Mouse (Mus musculus) c-Kit-positive CD71-positive TER-119-negative erythroid progenitor cells, embryonic 14.5 days (primary cell): ENCODE results near the gene Dip2b.
"Not testable (repeated sequence)": the region's sequence is repeated elsewhere in the genome, so short reads cannot be mapped to it uniquely, and the experiment has no call there.

ENCODE experiments used
- DNase-seq: peaks from one replicate; pipeline ENCODE4 v3.0.0-alpha.2; 2013; ENCODE audit warnings: low read depth

Gene Dip2b

DNA sequence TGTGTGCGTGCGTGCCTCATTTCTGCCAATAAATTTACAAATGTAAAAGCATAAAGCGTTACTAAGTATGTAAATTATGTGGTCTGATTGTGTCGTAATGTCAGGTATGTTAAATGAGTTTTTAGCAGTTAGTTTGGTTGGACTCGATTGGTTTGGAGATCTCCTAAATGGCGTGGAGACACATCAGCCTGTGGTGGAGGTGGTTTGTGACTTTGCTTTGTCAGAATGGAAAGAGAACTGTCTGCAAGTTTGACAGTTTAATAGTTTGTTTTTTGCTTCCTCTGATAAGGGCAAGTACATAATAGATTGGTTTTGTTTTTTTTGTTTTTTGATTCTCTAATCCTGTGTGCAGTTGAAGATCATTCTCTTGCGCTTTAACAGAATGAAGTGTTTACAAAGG lies 221.9 kb downstream of the Dip2b start:
- DNase-seq = not testable (repeated sequence)

DNA sequence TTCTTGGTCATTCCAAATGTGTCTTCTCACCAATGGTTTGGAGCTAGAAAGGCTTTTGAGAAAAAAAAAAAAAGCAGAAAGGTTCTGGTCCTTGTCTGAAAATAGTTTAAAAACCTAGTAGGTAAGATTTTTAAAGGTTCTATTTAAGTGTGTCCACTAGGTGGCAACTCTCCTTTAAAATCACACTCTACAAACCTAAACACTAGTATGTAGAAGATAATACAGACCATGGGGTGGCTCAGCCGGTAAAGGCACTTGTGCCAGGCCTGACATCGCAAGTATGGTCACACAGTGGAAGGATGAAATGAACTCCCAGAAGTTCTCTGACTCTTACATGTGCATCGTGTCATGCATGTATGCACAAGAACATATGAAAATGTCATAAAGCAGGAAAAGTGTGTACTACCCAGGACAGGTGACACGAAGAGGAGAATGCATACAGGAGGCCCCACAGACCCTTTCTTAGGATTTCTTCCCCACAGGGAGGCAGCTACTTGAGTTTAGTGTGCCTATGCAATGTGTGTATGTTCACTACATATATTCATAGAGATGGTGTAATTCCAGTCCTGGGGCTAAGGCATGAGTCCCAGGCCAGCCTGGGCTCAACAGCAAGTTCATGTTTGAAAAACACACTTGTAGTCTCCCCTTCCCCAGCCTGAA lies 224.9 kb downstream of the Dip2b start:
- peak; percentile 25 for DNase-seq

DNA sequence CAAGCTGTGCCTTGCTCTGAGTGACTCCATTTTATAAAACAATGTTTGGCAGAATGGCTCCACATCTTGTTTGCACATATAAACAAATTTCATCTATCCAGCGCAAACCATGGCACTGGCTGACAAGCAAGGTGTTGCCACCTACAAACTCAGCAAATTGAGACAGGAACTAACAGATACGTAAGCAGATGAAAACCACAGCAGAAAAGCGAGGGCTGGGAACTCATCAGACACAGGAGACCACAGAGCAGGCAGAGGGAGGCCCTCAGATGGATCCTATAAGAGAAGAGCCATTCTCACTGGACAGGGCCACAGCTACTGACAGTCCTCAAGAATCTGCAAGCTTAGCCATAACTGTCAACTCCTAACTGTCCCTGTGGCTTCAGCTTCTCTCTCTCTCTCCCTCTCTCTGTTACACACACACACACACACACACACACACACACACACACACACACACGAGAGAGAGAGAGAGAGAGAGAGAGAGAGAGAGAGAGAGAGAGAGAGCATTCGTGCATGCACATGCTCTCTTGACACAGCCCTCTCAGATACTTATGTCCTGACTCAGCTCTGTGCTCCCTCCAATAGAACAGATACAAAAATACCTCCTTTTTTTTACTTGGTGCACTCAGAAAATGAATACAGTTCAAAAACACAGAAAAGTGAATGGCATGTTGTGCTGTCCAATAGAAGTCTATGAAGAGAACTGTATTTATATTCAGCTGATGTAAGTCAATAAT lies 227.3 kb downstream of the Dip2b start:
- DNase-seq = no peak

DNA sequence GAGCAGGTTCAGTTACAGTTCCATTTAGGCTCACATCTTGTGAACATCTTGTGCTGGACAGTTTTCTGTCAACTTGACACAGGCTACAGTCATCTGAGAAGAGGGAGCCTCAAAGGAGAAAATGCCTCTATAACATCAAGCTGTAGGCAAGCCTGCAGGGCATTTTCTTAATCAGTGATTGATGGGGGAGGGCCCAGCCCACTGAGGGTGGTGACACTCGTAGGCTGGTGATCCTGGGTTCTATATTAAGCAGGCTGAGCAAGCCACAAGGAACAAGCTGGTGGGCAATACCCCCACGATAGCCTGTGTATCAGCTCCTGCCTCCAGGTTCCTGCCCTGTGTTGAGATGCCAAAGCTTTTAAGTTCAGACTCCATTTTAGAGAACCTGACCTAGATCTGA lies 230.5 kb downstream of the Dip2b start:
- no peak for DNase-seq
